Mouse (Mus musculus) adrenal gland, adult (tissue): ENCODE results near the gene Oxtr.

Experiments
- DNase-seq, 2 experiments: peaks; one replicate each; pipeline ENCODE4 v3.0.0; 2022 to 2023; ENCODE audit warnings: low spot score in 1 of 2; ENCODE audit not compliant: inconsistent age in 2 of 2

The Oxtr gene

GRCm38 (mm10) chr6:112489181-112489909 lies 398 bp downstream of the Oxtr start:
- DNase-seq: peak in 1 of 2 experiments; percentile 37

- DNase-seq: peak; percentile 79 to 89
Measured at GRCm38 (mm10) chr6:112488821-112489180, 942 bp downstream of the Oxtr start.

- peak in 1 of 2 experiments; percentile 50 for DNase-seq
Measured at GRCm38 (mm10) chr6:112487993-112488392, 1.8 kb downstream of the Oxtr start.

- peak; percentile 42 to 82 for DNase-seq
Measured at GRCm38 (mm10) chr6:112484316-112484715, 5.4 kb downstream of the Oxtr start.

GRCm38 (mm10) chr6:112479861-112480260 lies 9.9 kb downstream of the Oxtr start:
- DNase-seq: peak in 1 of 2 experiments; percentile 31

GRCm38 (mm10) chr6:112471644-112472043 lies 18.1 kb downstream of the Oxtr start:
- no peak for DNase-seq

- DNase-seq: no peak
Measured at GRCm38 (mm10) chr6:112466001-112466400, 23.7 kb downstream of the Oxtr start.

- no peak for DNase-seq
Measured at GRCm38 (mm10) chr6:112465441-112465840, 24.3 kb downstream of the Oxtr start.

GRCm38 (mm10) chr6:112463331-112463730 lies 26.4 kb downstream of the Oxtr start:
- DNase-seq: peak in 1 of 2 experiments; percentile 43

- DNase-seq: no peak
Measured at GRCm38 (mm10) chr6:112461459-112461858, 28.3 kb downstream of the Oxtr start.

GRCm38 (mm10) chr6:112459341-112459749 lies 30.4 kb downstream of the Oxtr start, which contains the start of gene Cav3:
TSS of gene Cav3 (plus strand) at chr6:112459505.
- no peak for DNase-seq

GRCm38 (mm10) chr6:112445675-112446074 lies 44.1 kb downstream of the Oxtr start:
- DNase-seq: no peak

- no peak for DNase-seq
Measured at GRCm38 (mm10) chr6:112426018-112426732, 63.6 kb downstream of the Oxtr start.

- DNase-seq: no peak
Measured at GRCm38 (mm10) chr6:112423746-112424501, 65.8 kb downstream of the Oxtr start.
